Comparison of ENCODE assay signal across 12 mouse cellular contexts in the genomic region with DNA sequence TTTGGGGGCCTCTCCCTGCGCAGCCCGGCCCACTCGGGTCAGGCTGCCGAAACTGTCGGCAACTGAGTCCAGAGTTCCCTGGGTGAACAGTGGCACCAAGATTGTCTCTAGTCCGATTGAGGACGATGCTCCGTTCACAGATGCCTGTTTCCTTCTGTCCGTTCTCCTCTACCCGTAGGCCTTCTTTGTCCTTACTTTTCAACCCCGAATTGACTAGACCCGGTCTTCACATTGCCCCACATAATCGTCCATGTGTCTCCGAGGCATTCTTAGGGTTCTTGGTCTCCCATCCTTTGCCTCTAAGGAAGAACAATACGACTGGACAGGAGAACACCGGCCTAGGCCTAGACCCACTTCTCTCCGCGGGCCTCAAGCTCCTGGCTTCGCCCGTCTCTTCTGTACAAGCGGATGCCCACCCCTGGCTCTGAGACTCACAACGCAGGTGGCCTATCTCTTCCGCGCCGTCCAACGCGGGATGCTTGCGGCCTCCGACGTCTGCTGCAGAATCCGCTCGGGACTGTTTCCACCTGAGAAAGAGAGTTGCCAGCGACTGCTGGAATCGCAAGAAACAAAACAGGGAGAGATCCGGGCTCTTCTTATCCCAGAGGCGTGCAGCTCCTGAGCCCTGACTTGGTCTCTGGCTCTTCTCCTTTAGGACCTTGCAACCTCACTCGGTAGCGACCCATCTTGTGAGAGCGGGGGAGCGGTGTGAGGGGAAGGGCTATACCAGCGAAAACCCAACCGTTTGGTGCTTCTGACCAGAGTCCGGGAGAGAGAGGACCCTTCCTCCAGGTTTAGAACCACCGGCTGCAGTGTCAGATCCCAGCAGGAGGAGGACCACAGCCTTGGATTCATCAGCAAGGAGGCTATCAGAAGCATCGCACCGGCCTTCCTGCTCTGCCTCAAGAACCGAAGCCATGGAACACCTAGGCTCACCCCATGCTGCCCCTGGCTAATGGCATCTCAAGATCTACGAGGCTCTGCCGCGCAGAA. TPM values are rescaled to one million over a fixed set of nuclear protein-coding genes. Genes with fewer than 3 reads are reported as not detected.
DNase-seq lines count a peak whose midpoint lies in the region; ATAC-seq lines count a peak whose summit lies in the region.
"Had no signal": no experiment of that assay in that cellular context is flagged by ENCODE, and none has a peak within 500 bp of the region (broad histone marks: within the 10 kb centered on the region; RNA-seq: fewer than 3 reads in every experiment).

No protein-coding gene starts in this region.

- no peak overlapping the region for H3K4me3 ChIP-seq in embryonic facial prominence, embryonic 14.5 days (ENCODE audit: low read depth, low read length)
- H3K4me3 ChIP-seq in limb, embryonic 11.5 days (ENCODE audit: low read depth, low read length), result peak overlapping the region; percentile 80
- H3K4me3 ChIP-seq in midbrain, embryonic 16.5 days (ENCODE audit: low read depth, low read length), result no peak overlapping the region
- no peak overlapping the region for H3K4me3 ChIP-seq in kidney, embryonic 16.5 days (ENCODE audit: low read length)
- H3K4me3 ChIP-seq: layer of hippocampus, adult 2 months; myocyte had no signal

- 0 out of 2 replicates have a peak overlapping the region, but pooled peaks have one; percentile 1 for H3K9ac ChIP-seq in embryonic facial prominence, embryonic 14.5 days (ENCODE audit: low read depth, low read length)
- H3K9ac ChIP-seq in limb, embryonic 11.5 days (ENCODE audit: low read length), result peak overlapping the region; percentile 96
- H3K9ac ChIP-seq in midbrain, embryonic 16.5 days (ENCODE audit: low read depth, low read length), result no peak overlapping the region
- no peak overlapping the region for H3K9ac ChIP-seq in kidney, embryonic 16.5 days (replicated peaks; ENCODE audit: low read length)
- H3K9ac ChIP-seq: liver, postnatal 0 days had no signal

- no peak overlapping the region for H3K27ac ChIP-seq in embryonic facial prominence, embryonic 14.5 days (replicated peaks; ENCODE audit: low read depth, low read length)
- H3K27ac ChIP-seq in limb, embryonic 11.5 days (replicated peaks; ENCODE audit: low read depth, low read length), result peak overlapping the region; percentile 93
- no peak overlapping the region for H3K27ac ChIP-seq in midbrain, embryonic 16.5 days (ENCODE audit: low read length)
- no peak overlapping the region for H3K27ac ChIP-seq in kidney, embryonic 16.5 days (ENCODE audit: low read length)
- H3K27ac ChIP-seq: layer of hippocampus, adult 2 months had no signal

- no peaks in the 10 kb centered on the region for H3K9me3 ChIP-seq in embryonic facial prominence, embryonic 14.5 days (ENCODE audit: control insufficient read depth, low read length)
- no peaks in the 10 kb centered on the region for H3K9me3 ChIP-seq in limb, embryonic 11.5 days (ENCODE audit: control insufficient read depth, low read length)
- H3K9me3 ChIP-seq in midbrain, embryonic 16.5 days (replicated peaks; ENCODE audit: control insufficient read depth, low read length, poor library complexity, severe bottlenecking), result no peaks in the 10 kb centered on the region
- no peaks in the 10 kb centered on the region for H3K9me3 ChIP-seq in kidney, embryonic 16.5 days (ENCODE audit: low read length)

- ATAC-seq in embryonic facial prominence, embryonic 14.5 days (ENCODE audit: low read depth), result no peak
- ATAC-seq in limb, embryonic 11.5 days (ENCODE audit: insufficient number of reproducible peaks, low FRiP score, low TSS enrichment, low read depth), result no peak
- ATAC-seq in midbrain, embryonic 16.5 days, result no peak
- no peak for ATAC-seq in kidney, embryonic 16.5 days (ENCODE audit: low FRiP score, low TSS enrichment)
- ATAC-seq: liver, postnatal 0 days had no signal

- no peak overlapping the region for H3K4me2 ChIP-seq in embryonic facial prominence, embryonic 14.5 days (ENCODE audit: low read depth, low read length)
- peak overlapping the region; percentile 79 for H3K4me2 ChIP-seq in limb, embryonic 11.5 days (ENCODE audit: low read depth, severe bottlenecking)
- H3K4me2 ChIP-seq in midbrain, embryonic 16.5 days (ENCODE audit: low read length), result 0 out of 2 replicates have a peak overlapping the region, but pooled peaks have one; percentile 14
- no peak overlapping the region for H3K4me2 ChIP-seq in kidney, embryonic 16.5 days (replicated peaks; ENCODE audit: low read depth, low read length)

- 21% methylated on average over 48 of the region's 50 CpGs for WGBS in embryonic facial prominence, embryonic 14.5 days
- WGBS in limb, embryonic 11.5 days, result 4% methylated on average over 50 of the region's 50 CpGs
- 14% methylated on average over 50 of the region's 50 CpGs for WGBS in midbrain, embryonic 16.5 days
- WGBS in kidney, embryonic 16.5 days, result 24% methylated on average over 50 of the region's 50 CpGs

- DNase-seq in embryo, embryonic 10.5 days (ENCODE audit: low spot score), result peak; percentile 35
- no peak for DNase-seq in embryo, embryonic 10 days (ENCODE audit: low spot score)
- DNase-seq in embryonic facial prominence, embryonic 14.5 days (ENCODE audit: low spot score), result no peak
- peak; percentile 61 for DNase-seq in limb, embryonic 11.5 days (ENCODE audit: low spot score)
- no peak for DNase-seq in kidney, postnatal 14 days
- DNase-seq in cerebellum, adult 11-12 months, result no peak

- H3K36me3 ChIP-seq in embryonic facial prominence, embryonic 14.5 days (ENCODE audit: control insufficient read depth, insufficient read depth, low read length), result no peaks in the 10 kb centered on the region
- H3K36me3 ChIP-seq in limb, embryonic 11.5 days (ENCODE audit: control insufficient read depth, insufficient read depth, low read length), result no peaks in the 10 kb centered on the region
- H3K36me3 ChIP-seq in midbrain, embryonic 16.5 days (ENCODE audit: control insufficient read depth, insufficient read depth, low read length), result no peaks in the 10 kb centered on the region
- no peaks in the 10 kb centered on the region for H3K36me3 ChIP-seq in kidney, embryonic 16.5 days (ENCODE audit: insufficient read depth, low read length)

- H3K27me3 ChIP-seq in embryonic facial prominence, embryonic 14.5 days (replicated peaks; ENCODE audit: control insufficient read depth, insufficient read depth, low read length), result peaks cover 87% of the 10 kb centered on the region
- peaks cover 46% of the 10 kb centered on the region for H3K27me3 ChIP-seq in limb, embryonic 11.5 days (ENCODE audit: control insufficient read depth, insufficient read depth, low read length)
- H3K27me3 ChIP-seq in midbrain, embryonic 16.5 days (ENCODE audit: control insufficient read depth, insufficient read depth, low read depth, low read length), result peaks cover 79% of the 10 kb centered on the region
- H3K27me3 ChIP-seq in kidney, embryonic 16.5 days (ENCODE audit: insufficient read depth, low read length), result peaks cover 90% of the 10 kb centered on the region

- peaks cover 6% of the 10 kb centered on the region for H3K4me1 ChIP-seq in embryonic facial prominence, embryonic 14.5 days (ENCODE audit: control insufficient read depth, insufficient read depth, low read length)
- H3K4me1 ChIP-seq in limb, embryonic 11.5 days (ENCODE audit: control insufficient read depth, insufficient read depth, low read length), result peaks cover 25% of the 10 kb centered on the region
- peaks cover 8% of the 10 kb centered on the region for H3K4me1 ChIP-seq in midbrain, embryonic 16.5 days (ENCODE audit: control insufficient read depth, insufficient read depth, low read length)
- H3K4me1 ChIP-seq in kidney, embryonic 16.5 days (ENCODE audit: insufficient read depth, low read length), result peaks cover 27% of the 10 kb centered on the region

RNA-seq across cellular contexts. Expression of gene Lmx1b, which starts 3.7 kb away (rescaled TPM):
- 0.43 and 0.85 TPM in 2 replicates for polyA plus RNA-seq in embryonic facial prominence, embryonic 14.5 days (2014; fragmentation: Nextera tagmentation; extraction: Ambion mirVana)
- 10.2 and 10.6 TPM in 2 replicates for polyA plus RNA-seq in limb, embryonic 11.5 days (2014; fragmentation: Nextera tagmentation; extraction: Ambion mirVana)
- polyA plus RNA-seq in midbrain, embryonic 16.5 days (2015; fragmentation: Nextera tagmentation; extraction: Ambion mirVana), result 0.95 and 0.98 TPM in 2 replicates
- polyA plus RNA-seq in kidney, embryonic 16.5 days (2015; fragmentation: Nextera tagmentation; extraction: Ambion mirVana), result 0.94 and 1.3 TPM in 2 replicates
- polyA plus RNA-seq: liver, postnatal 0 days; myocyte; stomach, embryonic 16.5 days had no signal

Comparison
In these comparisons a context has a peak if more than half of its experiments do, and no peak if none do; other contexts are left out.
1. DNase-seq: peak in embryo, embryonic 10.5 days (single experiment) and limb, embryonic 11.5 days (single experiment); none in embryo, embryonic 10 days (single experiment), embryonic facial prominence, embryonic 14.5 days (single experiment), kidney, postnatal 14 days (single experiment) and cerebellum, adult 11-12 months (single experiment).
2. H3K4me2 ChIP-seq: peak in limb, embryonic 11.5 days (single experiment) and midbrain, embryonic 16.5 days (single experiment); none in embryonic facial prominence, embryonic 14.5 days (single experiment) and kidney, embryonic 16.5 days (single experiment).
3. H3K9ac ChIP-seq: peak in embryonic facial prominence, embryonic 14.5 days (single experiment) and limb, embryonic 11.5 days (single experiment); none in midbrain, embryonic 16.5 days (single experiment) and kidney, embryonic 16.5 days (single experiment).